Mouse (Mus musculus) retina, embryonic 14.5 days (tissue): ENCODE data around the gene Myh9.
A peak's percentile ranks its signal among the peaks of the same experiment; 100 is the strongest.

Experiments used
- DNase-seq: peaks from one replicate; pipeline ENCODE4 v3.0.0-alpha.2; 2015; ENCODE audit warnings: low spot score

Gene Myh9

GRCm38 (mm10) chr15:77842047-77842843 lies at the start of gene Myh9:
Gene Myh9, minus strand, starts transcription at chr15:77842175.
- peak; percentile 100 for DNase-seq

- DNase-seq, result no peak
These were observed 49.8 kb upstream of the Myh9 start for GRCm38 (mm10) chr15:77891766-77892165.

GRCm38 (mm10) chr15:77889761-77890422 lies 47.9 kb upstream of the Myh9 start:
- no peak for DNase-seq

GRCm38 (mm10) chr15:77888286-77888685 lies 46.3 kb upstream of the Myh9 start:
- no peak for DNase-seq

GRCm38 (mm10) chr15:77887093-77887488 lies 45.1 kb upstream of the Myh9 start:
- DNase-seq, result no peak

GRCm38 (mm10) chr15:77886369-77887092 lies 44.6 kb upstream of the Myh9 start:
- DNase-seq, result no peak

GRCm38 (mm10) chr15:77885945-77886344 lies 44.0 kb upstream of the Myh9 start:
- no peak for DNase-seq

- no peak for DNase-seq
These were observed 43.2 kb upstream of the Myh9 start for GRCm38 (mm10) chr15:77885159-77885558.

GRCm38 (mm10) chr15:77883697-77884010 lies 41.7 kb upstream of the Myh9 start:
- no peak for DNase-seq

GRCm38 (mm10) chr15:77882797-77883696 lies 41.1 kb upstream of the Myh9 start:
- DNase-seq, result peak; percentile 42

GRCm38 (mm10) chr15:77882297-77882696 lies 40.3 kb upstream of the Myh9 start:
- DNase-seq, result no peak

- no peak for DNase-seq
These were observed 39.7 kb upstream of the Myh9 start for GRCm38 (mm10) chr15:77881698-77882097.

GRCm38 (mm10) chr15:77880738-77881137 lies 38.8 kb upstream of the Myh9 start:
- no peak for DNase-seq

GRCm38 (mm10) chr15:77879756-77880155 lies 37.8 kb upstream of the Myh9 start:
- DNase-seq, result no peak

GRCm38 (mm10) chr15:77877209-77877608 lies 35.2 kb upstream of the Myh9 start:
- no peak for DNase-seq

GRCm38 (mm10) chr15:77876716-77877115 lies 34.7 kb upstream of the Myh9 start:
- DNase-seq, result no peak

GRCm38 (mm10) chr15:77875953-77876352 lies 34.0 kb upstream of the Myh9 start:
- DNase-seq, result no peak

GRCm38 (mm10) chr15:77874807-77875206 lies 32.8 kb upstream of the Myh9 start:
- DNase-seq, result no peak

- no peak for DNase-seq
These were observed 32.3 kb upstream of the Myh9 start for GRCm38 (mm10) chr15:77874310-77874709.

GRCm38 (mm10) chr15:77873564-77873963 lies 31.6 kb upstream of the Myh9 start:
- DNase-seq, result peak; percentile 24

- DNase-seq, result no peak
These were observed 31.0 kb upstream of the Myh9 start for GRCm38 (mm10) chr15:77872996-77873395.

- no peak for DNase-seq
These were observed 26.4 kb upstream of the Myh9 start for GRCm38 (mm10) chr15:77868340-77868739.
